Mouse (Mus musculus) hematopoietic stem cell, adult 5-6 weeks (primary cell): ENCODE data around the gene Pcf11. TPM values are rescaled to one million over a fixed set of nuclear protein-coding genes. Genes with fewer than 3 reads are reported as not detected.

ENCODE experiments used
- ATAC-seq, 2 experiments: fragments of 125-278 bp in 1 of 2; replicated peaks in 1 of 2; 2 replicates each; pipeline ENCODE4 v1.8.0; 2016 to 2017; ENCODE audit warnings: inconsistent platforms in 2 of 2, mild to moderate bottlenecking in 2 of 2, moderate number of reproducible peaks in 2 of 2, low read depth in 1 of 2, moderate TSS enrichment in 1 of 2; ENCODE audit not compliant: low FRiP score in 2 of 2, poor library complexity in 2 of 2, severe bottlenecking in 2 of 2, insufficient read depth in 1 of 2, low TSS enrichment in 1 of 2
- total RNA-seq: library from RNA; stranded (forward); fragments of 172-1452, 232-1000 nt; gene quantifications from 2 replicates; pipeline ENCODE4 v1.2.3, GENCODE M21; 2017

Pcf11 gene
- total RNA-seq, 1 experiment from 2014 or later: 118 TPM

DNA sequence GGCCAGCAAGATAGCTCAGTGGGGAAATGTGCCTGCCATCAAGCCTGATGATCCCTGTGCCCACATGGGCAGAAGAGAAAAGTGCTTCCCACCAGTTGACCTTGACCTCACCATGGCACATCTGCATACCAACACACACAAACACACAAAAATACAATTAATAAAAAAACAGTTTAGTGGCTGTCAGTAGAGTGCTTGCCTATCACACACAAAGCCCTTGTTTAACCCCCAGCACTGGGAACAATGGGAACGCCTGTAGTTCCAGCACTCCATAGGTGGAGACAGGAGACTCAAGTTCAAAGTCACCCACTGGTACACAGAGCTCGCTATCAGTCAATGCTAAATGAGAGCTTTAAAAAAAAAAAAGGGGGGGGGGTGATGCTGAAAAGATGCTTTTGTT is 13.3 kb downstream of the Pcf11 start:
- ATAC-seq: no peak

DNA sequence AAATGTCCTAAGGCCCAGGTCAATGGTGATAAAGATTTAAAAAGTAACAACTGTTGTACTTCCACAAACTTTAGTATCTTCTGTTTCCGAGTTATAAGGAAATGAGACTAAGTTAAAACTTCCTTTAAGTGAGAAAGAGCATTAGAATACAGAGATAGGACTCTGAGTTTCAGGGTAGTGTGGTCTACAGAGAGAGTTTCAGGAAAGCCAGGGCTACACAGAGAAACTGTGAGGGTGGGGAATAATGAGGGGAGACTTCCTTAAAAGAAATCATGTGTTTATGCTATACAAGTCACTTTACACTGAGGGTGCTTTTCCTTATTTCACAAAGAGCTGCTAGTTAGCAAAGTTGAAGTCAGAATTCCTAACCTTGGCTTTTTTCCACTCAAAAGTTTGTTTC is 16.4 kb downstream of the Pcf11 start:
- ATAC-seq: no peak

DNA sequence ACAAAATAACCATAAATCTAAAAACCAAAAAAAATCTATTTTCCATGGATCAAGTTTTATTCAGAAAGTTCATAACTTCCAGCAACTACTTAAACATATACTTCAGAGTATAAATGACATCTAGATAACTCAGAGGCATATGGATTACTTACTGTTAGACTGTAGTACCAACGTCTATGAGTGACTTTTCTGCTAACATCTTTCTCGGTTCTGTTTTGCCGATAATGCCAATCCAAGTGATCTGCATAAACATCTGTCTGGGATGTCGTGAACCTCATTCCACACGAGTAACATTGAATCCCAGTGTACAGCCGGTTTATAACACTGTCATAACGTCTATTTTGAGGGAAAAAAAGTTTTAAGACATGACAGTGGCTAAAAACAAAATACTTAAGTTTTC is 21.9 kb downstream of the Pcf11 start:
- no peak for ATAC-seq

DNA sequence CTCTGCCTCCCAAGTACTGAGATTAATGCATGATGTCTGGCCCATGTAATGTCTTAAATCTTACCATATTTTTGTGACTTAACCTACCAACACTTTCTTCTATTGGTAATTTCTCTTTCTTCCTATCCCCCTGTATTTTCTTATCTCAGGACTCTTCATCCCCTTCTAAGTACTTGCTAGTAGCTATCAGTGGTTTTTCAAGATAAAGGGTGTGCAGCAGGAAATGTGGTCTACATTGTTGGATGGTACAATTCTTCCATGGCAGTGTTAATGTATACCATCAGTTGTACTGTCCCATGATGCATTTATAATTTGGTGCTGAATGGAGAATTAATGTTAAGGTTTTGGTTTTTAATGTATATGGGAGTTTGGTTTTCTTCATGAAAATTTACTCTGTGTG is 27.4 kb downstream of the Pcf11 start:
- no peak for ATAC-seq

DNA sequence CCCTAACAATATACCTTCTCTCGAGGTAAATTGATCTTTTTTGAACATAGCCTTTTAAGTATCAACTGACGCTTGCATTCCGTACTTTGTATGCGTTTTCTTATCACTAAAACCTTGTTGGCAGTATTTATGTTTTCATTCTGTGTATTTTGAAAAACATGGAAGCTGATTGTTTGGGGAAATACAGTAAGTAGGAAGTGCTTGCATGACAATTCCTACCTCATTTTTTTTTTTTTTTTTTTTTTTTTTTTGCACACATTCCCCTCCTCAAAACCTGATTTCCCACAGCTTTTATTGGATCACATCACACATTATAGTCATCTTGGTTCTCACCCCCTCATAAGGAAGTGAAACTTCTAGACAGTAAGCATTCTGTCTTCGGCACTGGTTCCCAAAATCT is 31.7 kb downstream of the Pcf11 start:
- ATAC-seq: no peak

DNA sequence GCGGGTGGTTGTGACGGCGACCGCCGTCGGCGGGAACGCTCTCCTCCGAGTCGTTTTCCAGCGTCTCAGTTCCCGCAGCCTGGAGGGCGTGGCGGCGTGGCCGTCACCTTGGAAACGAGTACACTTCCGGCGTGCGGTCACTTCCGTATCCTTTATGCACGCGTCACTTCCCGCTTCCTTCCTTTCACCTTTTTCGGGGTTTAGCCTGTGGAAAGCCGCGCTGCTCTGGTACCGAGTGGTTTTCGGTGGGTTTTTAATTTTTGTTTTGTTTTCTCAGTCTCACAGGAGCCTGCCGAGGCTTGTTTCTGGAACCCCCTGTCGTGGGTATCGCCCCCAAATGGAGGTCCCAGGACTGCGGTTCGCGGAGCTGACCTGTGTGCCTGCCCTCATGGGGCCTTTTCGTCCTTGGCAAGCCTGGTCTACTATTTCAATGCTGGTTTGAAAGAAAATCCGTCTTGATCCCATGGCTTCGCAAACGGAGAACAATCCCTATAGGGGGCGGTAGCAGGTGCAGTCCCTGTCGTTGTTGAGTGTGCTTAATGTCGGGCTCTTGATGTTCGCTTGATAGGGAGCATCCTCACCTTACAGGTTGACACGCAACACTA is 32.6 kb downstream of the Pcf11 start, which contains the start of gene Ankrd42:
Gene Ankrd42 (minus strand): TSS at position 122 of the 605 bp plus-strand sequence.
- ATAC-seq: peak; percentile 92 to 97

DNA sequence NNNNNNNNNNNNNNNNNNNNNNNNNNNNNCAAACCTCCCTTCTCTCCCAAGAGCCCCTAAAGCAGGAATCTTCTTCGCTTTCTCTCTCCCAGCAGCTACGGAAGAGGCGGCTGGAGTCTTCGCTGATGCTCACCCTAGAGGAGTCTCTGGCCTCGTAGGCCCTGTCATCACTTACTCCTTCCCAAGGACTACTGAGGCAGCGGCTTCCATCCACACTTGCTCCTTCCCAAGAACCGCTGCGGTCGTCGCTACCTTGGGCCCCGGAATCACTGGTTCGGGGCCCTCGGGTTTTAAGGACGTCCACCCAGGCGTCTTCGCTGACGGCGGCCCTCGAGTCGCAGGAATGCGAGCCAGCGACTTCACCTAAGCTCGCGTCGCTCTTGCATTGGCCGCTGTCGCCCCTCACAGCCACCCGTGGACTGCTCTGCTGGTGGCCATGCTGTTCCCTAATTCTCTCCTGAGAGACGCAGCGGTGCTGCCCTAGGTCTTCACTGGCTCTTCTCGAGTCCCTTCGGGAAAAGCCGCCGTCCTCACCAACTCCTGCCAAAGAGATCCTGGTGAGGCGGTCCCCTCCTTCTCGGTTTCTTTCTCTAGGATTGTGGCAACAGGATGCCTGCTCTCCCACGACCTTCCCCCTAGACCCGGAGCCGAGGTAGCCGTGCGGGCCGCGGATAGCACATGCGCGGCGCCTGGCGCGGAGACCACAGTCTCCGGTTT is 33.3 kb downstream of the Pcf11 start:
- peak; percentile 46 to 63 for ATAC-seq

DNA sequence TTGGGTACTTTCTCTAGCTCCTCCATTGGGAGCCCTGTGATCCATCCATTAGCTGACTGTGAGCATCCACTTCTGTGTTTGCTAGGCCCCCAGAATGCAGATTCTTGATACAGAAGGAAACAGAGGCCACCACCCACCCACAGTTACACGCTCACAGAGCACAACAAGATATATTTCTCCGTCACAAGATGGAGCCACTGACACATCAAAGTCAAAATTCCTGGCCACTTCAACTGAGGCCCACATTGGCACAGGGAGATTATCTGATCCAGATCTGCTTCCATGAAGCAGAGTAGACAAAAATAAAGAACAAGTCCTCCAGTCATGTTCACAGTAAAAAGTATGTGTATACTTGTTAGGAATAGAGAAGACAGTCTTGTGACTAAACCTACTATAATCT is 39.6 kb downstream of the Pcf11 start:
- peak; percentile 51 to 53; a peak in 1 of 4 replicates for ATAC-seq

DNA sequence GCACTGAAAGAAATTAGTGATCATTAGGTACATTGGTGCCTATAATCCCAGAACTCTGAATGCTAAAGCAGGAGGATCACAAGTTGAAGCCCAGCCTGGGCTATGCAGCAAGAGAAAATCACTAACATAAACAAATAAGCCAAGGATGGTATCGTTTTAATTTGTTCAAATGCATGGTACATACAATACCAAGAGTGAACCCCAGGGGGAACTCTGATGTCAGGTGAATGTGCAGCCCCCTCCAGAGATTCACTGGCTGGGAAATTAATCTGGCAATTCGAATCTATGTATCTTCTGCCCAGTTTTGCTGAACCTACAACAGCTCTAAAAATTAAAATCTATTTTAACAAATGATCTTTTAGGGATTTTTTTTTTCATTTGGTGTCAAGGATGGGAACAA is 45.2 kb downstream of the Pcf11 start:
- peak; percentile 48 to 56; a peak in 1 of 4 replicates for ATAC-seq

DNA sequence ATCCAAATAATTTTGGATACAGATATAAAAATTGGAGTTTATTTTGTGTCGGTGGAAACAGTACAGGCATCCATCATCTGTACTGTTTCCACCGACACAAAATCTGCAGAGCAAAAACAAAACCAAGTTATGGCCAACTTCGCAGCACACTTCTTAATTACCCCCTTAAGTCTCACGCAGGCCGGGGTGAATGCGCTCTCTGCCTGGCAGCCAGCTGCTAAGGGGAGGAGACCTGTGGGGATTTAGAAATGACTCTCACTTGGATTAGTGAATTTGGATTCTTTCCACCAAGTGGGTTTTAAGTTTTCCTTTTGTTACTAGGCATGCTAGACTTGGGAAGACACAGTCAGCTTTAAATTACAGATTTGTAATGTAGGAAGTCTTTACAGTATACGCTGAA is 58.9 kb downstream of the Pcf11 start:
- no peak for ATAC-seq

DNA sequence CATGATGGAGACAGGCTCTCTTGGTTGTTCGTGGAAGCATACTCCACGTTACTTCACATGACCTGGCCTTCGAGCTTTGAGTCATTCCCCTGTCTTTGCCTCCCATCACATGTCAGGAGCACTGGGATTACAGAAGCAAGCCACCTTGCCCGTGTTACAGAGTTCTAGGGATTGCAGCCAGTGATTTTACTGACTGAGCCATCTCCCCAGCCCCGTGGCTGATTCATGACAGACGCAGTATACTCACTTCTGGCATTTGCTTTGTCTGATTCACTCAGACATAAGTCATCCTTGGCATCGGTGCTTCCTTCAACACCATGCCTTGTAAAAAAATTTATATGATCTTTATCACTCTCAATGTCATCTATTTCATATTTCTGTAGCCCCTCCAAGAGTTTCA is 64.8 kb downstream of the Pcf11 start:
- no peak for ATAC-seq

Other genes with a start within 250 kb of the Pcf11 start
- gene Ccdc90b, start 108.8 kb downstream of the Pcf11 start, total RNA-seq: 42.5 and 46.5 TPM in 2 replicates
- gene Ankrd42, start 32.8 kb downstream of the Pcf11 start, total RNA-seq: 1.1 and 2.6 TPM in 2 replicates
- gene Rab30, start 71.7 kb upstream of the Pcf11 start, total RNA-seq: 0.38 TPM in 1 of 2 replicates, not detected in the other
- 10.6 and 23.7 TPM in 2 replicates for gene Ddias, start 204.3 kb upstream of the Pcf11 start, total RNA-seq
- 38.1 and 58.5 TPM in 2 replicates for gene Prcp, start 204.5 kb upstream of the Pcf11 start, total RNA-seq